Comparison of ENCODE assay signal across 8 mouse cellular contexts in the genomic region with DNA sequence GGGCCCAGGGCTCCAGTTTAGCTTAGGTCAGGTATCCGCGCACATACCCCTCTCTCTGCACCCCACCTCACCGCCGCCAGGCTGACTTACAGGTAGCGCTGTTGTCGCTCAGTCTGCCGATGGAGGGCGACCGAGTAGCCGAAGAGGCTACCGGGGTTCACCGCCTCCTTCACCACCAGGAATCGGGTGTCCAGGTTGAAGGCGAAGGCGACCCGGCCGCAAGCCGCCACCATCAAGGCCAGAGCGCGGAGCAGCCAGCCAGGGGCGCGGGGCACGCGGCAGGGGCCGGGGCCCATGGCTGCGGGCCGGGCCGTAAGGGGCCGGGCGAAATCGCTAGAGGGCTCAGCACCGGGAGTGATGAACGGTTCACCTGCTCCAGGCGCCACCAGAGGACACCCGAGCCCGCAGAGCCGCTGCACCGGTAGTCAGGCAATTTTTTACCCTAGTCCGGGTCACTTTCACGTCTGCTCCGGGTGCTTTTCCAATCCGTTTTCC. TPM values are rescaled to one million over a fixed set of nuclear protein-coding genes. Genes with fewer than 3 reads are reported as not detected.
DNase-seq lines count a peak whose midpoint lies in the region; ATAC-seq and TF ChIP-seq lines count a peak whose summit lies in the region.

No protein-coding gene starts in this region.

- peak overlapping the region; percentile 78 for H3K4me3 ChIP-seq in cortical plate, adult 2 months (ENCODE audit: insufficient read depth, low read length)
- H3K4me3 ChIP-seq in kidney, embryonic 15.5 days (replicated peaks), result peak overlapping the region; percentile 74
- peak overlapping the region; percentile 56 for H3K4me3 ChIP-seq in liver, embryonic 13.5 days (replicated peaks)

- 0 out of 2 replicates have a peak, but pooled peaks have one; percentile 18 for TF ChIP-seq CTCF in cortical plate, adult 2 months (IDR thresholded peaks at IDR 0.05; ENCODE audit: extremely low read depth, insufficient read depth, low read length)

- peak; percentile 54 to 65 for DNase-seq in urinary bladder, postnatal 36 days (ENCODE audit: low spot score in 2 of 2)
- DNase-seq in urinary bladder, postnatal 4 days (ENCODE audit: low spot score in 2 of 2), result no peak
- peak; percentile 55 to 60 for DNase-seq in heart, adult 9 months (ENCODE audit: low spot score in 2 of 2)
- no peak for DNase-seq in liver, embryonic 13.5 days
- DNase-seq in neural tube, embryonic 10.5 days (ENCODE audit: extremely low spot score, low spot score), result peak; percentile 70
- peak; percentile 58 for DNase-seq in thymus, postnatal 0 days (ENCODE audit: low spot score)

- no peaks in the 10 kb centered on the region for H3K9me3 ChIP-seq in kidney, embryonic 15.5 days (replicated peaks)
- H3K9me3 ChIP-seq in liver, embryonic 13.5 days (replicated peaks), result no peaks in the 10 kb centered on the region

- H3K27ac ChIP-seq in cortical plate, adult 2 months (ENCODE audit: insufficient read depth, low read length), result no peak overlapping the region
- peak overlapping the region; percentile 90 for H3K27ac ChIP-seq in kidney, embryonic 15.5 days
- H3K27ac ChIP-seq in liver, embryonic 13.5 days, result no peak overlapping the region

- peak; percentile 59 for ATAC-seq in kidney, embryonic 15.5 days (replicated peaks; ENCODE audit: low FRiP score)
- peak; percentile 42 for ATAC-seq in liver, embryonic 13.5 days (ENCODE audit: low read depth)

- no peaks in the 10 kb centered on the region for H3K4me1 ChIP-seq in cortical plate, adult 2 months (ENCODE audit: control insufficient read depth, insufficient read depth, low read length)
- peaks cover 98% of the 10 kb centered on the region for H3K4me1 ChIP-seq in kidney, embryonic 15.5 days
- peaks cover 27% of the 10 kb centered on the region for H3K4me1 ChIP-seq in liver, embryonic 13.5 days (replicated peaks)

- under 1% methylated on average over 38 of the region's 42 CpGs for WGBS in kidney, embryonic 15.5 days
- WGBS in liver, embryonic 13.5 days (ENCODE audit: insufficient replicate concordance), result under 1% methylated on average over 42 of the region's 42 CpGs

- no peak for TF ChIP-seq POLR2A in cortical plate, adult 2 months (IDR thresholded peaks at IDR 0.05; ENCODE audit: extremely low read depth, insufficient read depth, low read length)

- H3K36me3 ChIP-seq in kidney, embryonic 15.5 days, result no peaks in the 10 kb centered on the region
- no peaks in the 10 kb centered on the region for H3K36me3 ChIP-seq in liver, embryonic 13.5 days

- peak overlapping the region; percentile 98 for H3K4me2 ChIP-seq in kidney, embryonic 15.5 days
- H3K4me2 ChIP-seq in liver, embryonic 13.5 days, result peak overlapping the region; percentile 63

- H3K9ac ChIP-seq in kidney, embryonic 15.5 days, result peak overlapping the region; percentile 78
- H3K9ac ChIP-seq in liver, embryonic 13.5 days, result peak overlapping the region; percentile 52

- peaks cover 27% of the 10 kb centered on the region for H3K27me3 ChIP-seq in kidney, embryonic 15.5 days
- peaks cover 89% of the 10 kb centered on the region for H3K27me3 ChIP-seq in liver, embryonic 13.5 days

RNA-seq across cellular contexts. Expression of gene Itga3, which starts 0.5 kb away (rescaled TPM):
- 15.3 and 17.7 TPM in 2 replicates for polyA plus RNA-seq in cortical plate, adult 2 months (2012; rRNA removed)
- 21.0 and 22.9 TPM in 2 replicates for polyA plus RNA-seq in kidney, embryonic 15.5 days (2015; fragmentation: Nextera tagmentation; extraction: Ambion mirVana)
- 1.8 and 1.9 TPM in 2 replicates for polyA plus RNA-seq in liver, embryonic 13.5 days (2015; fragmentation: Nextera tagmentation; extraction: Ambion mirVana)
- polyA plus RNA-seq in thymus, postnatal 0 days (2015; fragmentation: Nextera tagmentation; extraction: Ambion mirVana), result 6.2 and 7.0 TPM in 2 replicates

RNA-seq across cellular contexts. Expression of gene Pdk2, which starts 34.9 kb away (rescaled TPM):
- polyA plus RNA-seq in cortical plate, adult 2 months (2012; rRNA removed), result 106 TPM in 2 replicates
- polyA plus RNA-seq in kidney, embryonic 15.5 days (2015; fragmentation: Nextera tagmentation; extraction: Ambion mirVana), result 49.4 and 56.2 TPM in 2 replicates
- polyA plus RNA-seq in liver, embryonic 13.5 days (2015; fragmentation: Nextera tagmentation; extraction: Ambion mirVana), result 5.8 and 8.6 TPM in 2 replicates
- 13.0 and 13.9 TPM in 2 replicates for polyA plus RNA-seq in thymus, postnatal 0 days (2015; fragmentation: Nextera tagmentation; extraction: Ambion mirVana)

RNA-seq across cellular contexts. Expression of gene Dlx3, which starts 43.8 kb away (rescaled TPM):
- not detected in 2 replicates for polyA plus RNA-seq in cortical plate, adult 2 months (2012; rRNA removed)
- polyA plus RNA-seq in kidney, embryonic 15.5 days (2015; fragmentation: Nextera tagmentation; extraction: Ambion mirVana), result 0.78 and 2.5 TPM in 2 replicates
- polyA plus RNA-seq in liver, embryonic 13.5 days (2015; fragmentation: Nextera tagmentation; extraction: Ambion mirVana), result 0.03 TPM in 2 replicates
- polyA plus RNA-seq in thymus, postnatal 0 days (2015; fragmentation: Nextera tagmentation; extraction: Ambion mirVana), result 0.33 and 0.45 TPM in 2 replicates

Comparison
In these comparisons a context has a peak if more than half of its experiments do, and no peak if none do; other contexts are left out.
1. DNase-seq: peak in urinary bladder, postnatal 36 days (2 of 2), heart, adult 9 months (2 of 2), neural tube, embryonic 10.5 days (single experiment) and thymus, postnatal 0 days (single experiment); none in urinary bladder, postnatal 4 days (0 of 2) and liver, embryonic 13.5 days (single experiment).
2. Peak in every context shown above with its lines, with median percentiles within 50 percentile points of each other: H3K4me3 ChIP-seq.